Mouse (Mus musculus) liver, embryonic 14.5 days (tissue): ENCODE results near the gene Stat2. TPM values are rescaled to one million over a fixed set of nuclear protein-coding genes. Genes with fewer than 3 reads are reported as not detected.

Experiments used
- ATAC-seq: fragments of 200-750 bp; cut with Nextera tagmentation; 2 replicates; pipeline ENCODE4 v1.8.0; 2017; ENCODE audit warnings: moderate number of reproducible peaks, mild to moderate bottlenecking, moderate library complexity; ENCODE audit not compliant: insufficient read depth
- DNase-seq, 3 experiments: peaks; one replicate each; pipeline ENCODE4 v3.0.0-alpha.2; 2012 to 2013; ENCODE audit warnings: low read depth in 3 of 3, low spot score in 3 of 3
- H3K27ac ChIP-seq: fragments of 300-500 bp; sonication (generic); 2 replicates; pipeline ENCODE4 v1.5.1; 2014; ENCODE audit warnings: moderate library complexity, mild to moderate bottlenecking, control low read depth, inconsistent platforms
- H3K27me3 ChIP-seq: fragments of 300-500 bp; sonication (generic); 2 replicates; pipeline ENCODE4 v1.6.1; 2014; ENCODE audit warnings: mild to moderate bottlenecking, low read length, moderate library complexity; ENCODE audit not compliant: control insufficient read depth, insufficient read depth
- H3K36me3 ChIP-seq: fragments of 300-500 bp; sonication (generic); replicated peaks from 2 replicates; pipeline ENCODE4 v1.6.1; 2014; ENCODE audit warnings: low read depth; ENCODE audit not compliant: control insufficient read depth, insufficient read depth
- H3K4me1 ChIP-seq, 2 experiments: fragments of 200-500 bp in 1 of 2; fragments of 300-500 bp in 1 of 2; sonication (generic) in 1 of 2; replicated peaks; 2 replicates each; pipeline ENCODE4 v1.6.1; 2012 to 2014; ENCODE audit warnings: antibody characterized with exemption in 1 of 2, inconsistent platforms in 1 of 2, low read length in 1 of 2; ENCODE audit not compliant: control insufficient read depth in 2 of 2, insufficient read depth in 2 of 2
- H3K4me2 ChIP-seq: fragments of 300-500 bp; sonication (generic); 2 replicates; pipeline ENCODE4 v1.6.1; 2014; ENCODE audit warnings: low read depth, mild to moderate bottlenecking, control low read depth, moderate library complexity
- H3K4me3 ChIP-seq, 2 experiments: fragments of 200-500 bp in 1 of 2; fragments of 300-500 bp in 1 of 2; sonication (generic) in 1 of 2; 2 replicates each; pipeline ENCODE4 v1.5.1; 2012 to 2014; ENCODE audit warnings: low read depth in 2 of 2, low read length in 2 of 2, mild to moderate bottlenecking in 2 of 2, control low read depth in 1 of 2, inconsistent platforms in 1 of 2, moderate library complexity in 1 of 2; ENCODE audit not compliant: insufficient read depth in 1 of 2
- H3K9ac ChIP-seq: fragments of 300-500 bp; sonication (generic); replicated peaks from 2 replicates; pipeline ENCODE4 v1.6.1; 2014; ENCODE audit warnings: mild to moderate bottlenecking, control low read depth, moderate library complexity
- H3K9me3 ChIP-seq: fragments of 300-500 bp; sonication (generic); 2 replicates; pipeline ENCODE4 v1.6.1; 2016; ENCODE audit warnings: low read length, mixed read lengths; ENCODE audit not compliant: control insufficient read depth
- CTCF ChIP-seq: IDR thresholded peaks from 2 replicates; pipeline ENCODE4 v1.5.1; 2016; ENCODE audit warnings: antibody characterized with exemption, low read depth, control low read depth
- EP300 ChIP-seq: IDR thresholded peaks from 2 replicates; pipeline ENCODE4 v1.6.1; 2016; ENCODE audit warnings: antibody characterized with exemption, low read depth
- WGBS: fragments of 180-500 bp; shearing (Covaris S2); extraction: QIAGEN DNeasy Blood & Tissue Kit; methylation state at CpG from one replicate; pipeline ENCODE4 v1.1.7; 2014; ENCODE audit not compliant: insufficient replicate concordance; 5-methylcytosine and 5-hydroxymethylcytosine counted together
- polyA plus RNA-seq, 2 experiments: library from polyadenylated mRNA; depleted of rRNA in 1 of 2; stranded (reverse) in 1 of 2; unstranded in 1 of 2; fragments of >200 nt; fragmentation: Nextera tagmentation in 1 of 2; extraction: Ambion mirVana in 1 of 2; gene quantifications; 2 replicates each; pipeline versions ENCODE4 v1.2.1 to v1.2.3; 2012 to 2014

Gene Stat2
- polyA plus RNA-seq, 2 experiments = 4.2 to 6.4 TPM

DNA sequence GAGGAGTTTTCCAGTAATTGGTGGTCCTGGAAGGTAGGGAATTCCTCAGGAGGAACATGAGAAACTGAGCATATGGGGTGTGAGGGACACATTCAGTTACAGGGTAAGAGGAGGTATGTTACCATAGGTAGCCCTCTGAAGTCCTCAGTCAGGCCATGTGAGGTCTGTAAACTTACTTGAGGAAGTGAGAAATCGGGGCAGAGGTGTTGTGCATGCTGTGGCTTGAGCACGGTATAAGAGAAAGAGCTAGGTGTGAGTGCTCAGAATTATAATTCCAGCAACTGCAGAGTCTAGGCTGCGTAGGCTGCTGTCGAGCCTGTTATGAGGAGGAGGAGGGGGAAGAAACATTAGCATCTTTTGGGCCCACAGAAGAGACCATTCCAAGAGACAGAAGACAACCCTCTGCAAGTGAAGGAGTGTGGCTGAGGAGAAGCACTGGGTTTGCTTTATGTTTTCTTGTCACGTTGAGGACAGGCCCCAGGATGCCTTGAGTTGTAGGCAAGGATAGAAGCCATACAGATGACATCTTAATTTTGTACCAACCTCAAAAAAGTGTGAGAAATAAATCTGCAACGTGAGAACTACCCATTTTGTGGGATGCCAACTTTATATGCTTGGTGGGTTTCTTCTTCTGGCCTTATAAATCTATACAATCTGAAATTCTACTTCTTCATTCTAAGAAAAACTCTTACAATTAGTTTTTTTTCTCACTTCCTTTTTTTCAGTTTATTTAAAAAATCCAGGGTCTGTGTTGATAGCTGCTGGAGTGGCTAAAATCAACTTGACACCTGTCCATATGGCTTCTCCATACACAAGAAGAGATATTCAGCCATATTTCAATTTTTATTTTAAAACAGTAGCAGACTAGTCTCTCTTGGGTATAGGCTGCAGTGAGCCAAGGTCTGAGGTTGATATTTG is 6.7 kb upstream of the Stat2 start:
- Histone ChIP-seq H3K4me1 (peaks cover 0 to 8% of the 10 kb centered on the region in 2 experiments; a peak in 1 of 4 replicates), H3K9ac (no peak overlapping the region), H3K4me2 (no peak overlapping the region), H3K4me3 (no peak overlapping the region), H3K27ac (no peak overlapping the region), H3K27me3 (no peaks in the 10 kb centered on the region), H3K36me3 (no peaks in the 10 kb centered on the region), H3K9me3 (no peaks in the 10 kb centered on the region)
- TF ChIP-seq CTCF (no peak), EP300 (no peak)
- 55% methylated on average over 6 of the region's 6 CpGs for WGBS
- DNase-seq (no peak), ATAC-seq (no peak)

DNA sequence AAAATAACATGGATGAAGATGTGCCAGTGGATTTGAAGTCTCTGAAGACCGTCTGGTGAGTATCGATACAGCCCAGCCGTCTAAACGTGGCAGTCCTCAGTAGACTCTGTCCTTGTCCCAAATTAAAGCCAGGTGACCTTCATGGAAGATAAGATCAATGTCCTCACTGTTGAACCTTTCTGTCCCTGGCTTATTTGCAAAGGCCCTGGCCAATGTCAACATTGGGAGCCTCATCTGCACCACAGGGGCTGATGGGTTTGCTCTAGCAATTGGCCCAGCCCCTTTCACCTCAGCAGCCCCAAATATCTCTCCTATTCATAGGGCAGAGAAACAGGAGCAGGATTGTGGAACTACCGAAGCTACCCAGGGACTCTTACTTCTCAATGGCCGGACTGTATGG is 2.0 kb upstream of the Stat2 start, which contains the start of gene Apof:
Gene Apof (plus strand): TSS at position 301 of the 400 bp plus-strand sequence.
- H3K9me3 ChIP-seq = no peaks in the 10 kb centered on the region
- H3K4me3 ChIP-seq = peak within 1 kb of the TSS; percentile 28 to 36
- H3K27me3 ChIP-seq = no peaks in the 10 kb centered on the region
- no peaks in the 10 kb centered on the region for H3K36me3 ChIP-seq
- ATAC-seq (no peak), DNase-seq (peak in 2 of 3 experiments; percentile 31 to 39)
- TF ChIP-seq EP300 = no peak
- TF ChIP-seq CTCF = no peak
- 71% methylated on average over 6 of the region's 6 CpGs for WGBS
- peaks cover 0 to 5% of the 10 kb centered on the region in 2 experiments; a peak in 2 of 4 replicates for H3K4me1 ChIP-seq
- H3K27ac ChIP-seq = no peak within 1 kb of the TSS; the same call in 1 of the 2 replicates
- H3K9ac ChIP-seq = no peak within 1 kb of the TSS
- peak within 1 kb of the TSS; percentile 80 for H3K4me2 ChIP-seq

- ATAC-seq (no peak), DNase-seq (no peak)
- TF ChIP-seq EP300 (no peak), CTCF (no peak)
- H3K4me1 ChIP-seq = peaks cover 0 to 5% of the 10 kb centered on the region in 2 experiments; a peak in 2 of 4 replicates
- no peak overlapping the region for H3K9ac ChIP-seq
- no peaks in the 10 kb centered on the region for H3K27me3 ChIP-seq
- no peaks in the 10 kb centered on the region for H3K9me3 ChIP-seq
- H3K36me3 ChIP-seq = no peaks in the 10 kb centered on the region
- peak overlapping the region; percentile 80 for H3K4me2 ChIP-seq
- H3K27ac ChIP-seq = no peak overlapping the region
- WGBS = 77% methylated on average over 16 of the region's 16 CpGs
- H3K4me3 ChIP-seq = peak overlapping the region; percentile 5 to 75; a peak in 2 of 4 replicates
Observed at GRCm38 (mm10) chr10:128269206-128269910, 1.0 kb upstream of the Stat2 start.

GRCm38 (mm10) chr10:128270866-128271265 is 507 bp downstream of the Stat2 start:
- ATAC-seq (no peak), DNase-seq (no peak)
- H3K9me3 ChIP-seq = no peaks in the 10 kb centered on the region
- TF ChIP-seq CTCF (peak; percentile 29), EP300 (no peak)
- H3K36me3 ChIP-seq = no peaks in the 10 kb centered on the region
- peaks cover 0 to 5% of the 10 kb centered on the region in 2 experiments; a peak in 2 of 4 replicates for H3K4me1 ChIP-seq
- H3K27ac ChIP-seq = peak overlapping the region; percentile 28
- peak overlapping the region; percentile 82 for H3K9ac ChIP-seq
- H3K27me3 ChIP-seq = no peaks in the 10 kb centered on the region
- H3K4me3 ChIP-seq = peak overlapping the region; percentile 75 to 97
- 33% methylated on average over 7 of the region's 7 CpGs for WGBS
- peak overlapping the region; percentile 80 for H3K4me2 ChIP-seq
